Mouse (Mus musculus) myocyte (in vitro differentiated cells): ENCODE data around the gene Herc6.

Experiments used
- E2F4 ChIP-seq: IDR thresholded peaks from one replicate; pipeline ENCODE4 v1.6.1; 2011; ENCODE audit warnings: mild to moderate bottlenecking, control low read depth, moderate library complexity; ENCODE audit not compliant: insufficient read depth
- MAX ChIP-seq: IDR thresholded peaks from one replicate; pipeline ENCODE4 v1.6.1; 2011; ENCODE audit warnings: low read depth, mild to moderate bottlenecking, control low read depth
- POLR2A ChIP-seq: IDR thresholded peaks from one replicate; pipeline ENCODE4 v1.6.1; 2011; ENCODE audit warnings: low read depth, mild to moderate bottlenecking, control low read depth, moderate library complexity; ENCODE audit not compliant: insufficient read length
- USF1 ChIP-seq: IDR thresholded peaks from one replicate; pipeline ENCODE4 v1.6.1; 2011; ENCODE audit warnings: low read depth, mild to moderate bottlenecking, control low read depth, moderate library complexity

- TF ChIP-seq POLR2A (no peak), USF1 (no peak), MAX (no peak), E2F4 (no peak)
Measured at GRCm38 (mm10) chr6:57693116-57693515, 112.3 kb downstream of the Herc6 start.
